Mouse (Mus musculus): ENCODE measurements at regions not wholly inside any gene's neighbourhood (a gene's known extent, or its start where the extent isn't known, plus 50 kb on each side); places are given as distances from the start of the nearest gene placed in this dataset.
"Not testable (repeated sequence)": the region's sequence is repeated elsewhere in the genome, so short reads cannot be mapped to it uniquely, and the experiment has no call there.

DNA sequence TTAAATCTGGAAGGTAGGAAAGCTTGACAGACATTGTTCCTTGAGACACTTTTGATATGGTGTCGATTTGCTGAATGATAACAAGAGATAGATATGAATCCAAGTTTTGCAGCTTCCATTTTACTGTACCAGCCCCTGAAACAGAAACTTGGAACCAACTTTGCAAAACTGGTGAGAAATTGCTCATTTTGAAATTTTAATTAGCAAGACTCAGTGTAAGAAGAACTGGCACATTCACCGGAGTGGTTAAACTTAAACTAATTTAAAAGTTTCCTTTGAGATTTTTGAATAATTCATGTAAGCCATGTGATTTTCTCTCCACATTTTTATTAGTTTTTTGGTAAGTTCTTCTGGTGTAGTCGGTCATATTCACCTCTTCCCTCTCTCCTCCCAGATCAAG is 85.3 kb downstream of the Slitrk1 start:
- no peak for DNase-seq (ENCODE audit: low spot score)

GRCm38 (mm10) chr14:108821539-108821938 is 92.4 kb downstream of the Slitrk1 start:
- peak; percentile 23 for DNase-seq (ENCODE audit: low spot score)

GRCm38 (mm10) chr14:108819370-108819769 is 94.6 kb downstream of the Slitrk1 start:
- DNase-seq (ENCODE audit: low spot score): no peak

- peak; percentile 16 for DNase-seq (ENCODE audit: low spot score)
Observed at GRCm38 (mm10) chr14:108805394-108805982, 108.5 kb downstream of the Slitrk1 start.

DNA sequence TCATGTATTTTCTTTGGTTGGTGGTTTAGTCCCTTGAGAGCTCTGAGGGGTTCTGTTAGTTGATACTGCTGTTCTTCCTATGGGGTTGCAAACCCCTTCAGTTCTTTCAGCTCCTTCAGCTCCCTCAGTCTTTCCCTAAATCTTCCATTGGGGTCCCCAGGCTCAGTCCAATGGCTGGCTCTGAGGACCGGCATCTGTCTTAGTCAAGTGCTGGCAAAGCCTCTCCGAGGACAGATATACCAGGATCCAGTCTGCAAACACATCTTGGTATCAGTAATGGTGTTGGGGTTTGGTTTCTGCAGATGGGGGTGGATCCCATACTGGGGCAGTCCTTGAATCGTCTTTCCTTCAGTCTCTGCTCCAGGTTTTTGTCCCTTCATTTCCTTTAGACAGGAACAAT is 115.1 kb downstream of the Slitrk1 start:
- DNase-seq (ENCODE audit: low spot score): no peak

DNA sequence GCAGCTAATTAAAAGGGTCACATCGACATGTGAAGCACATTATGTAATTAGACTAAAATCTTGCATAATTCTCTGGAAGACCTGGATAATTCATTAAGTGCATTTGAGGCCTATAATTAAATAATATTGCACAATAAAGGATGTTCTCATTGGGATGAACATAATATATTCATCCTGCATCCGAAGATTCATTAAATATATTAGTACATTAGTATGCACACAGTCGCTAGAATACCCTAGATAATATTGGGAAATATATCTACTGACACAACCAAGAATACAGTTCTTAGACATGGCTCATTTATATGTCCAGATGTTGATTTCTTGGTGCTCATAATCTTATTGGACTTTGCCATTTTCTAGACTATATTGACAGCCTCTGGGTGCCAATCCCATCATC is 121.5 kb downstream of the Slitrk1 start:
- DNase-seq (ENCODE audit: low spot score): no peak

- peak; percentile 48 for DNase-seq (ENCODE audit: low spot score)
Observed at GRCm38 (mm10) chr14:108791296-108791695, 122.7 kb downstream of the Slitrk1 start.

GRCm38 (mm10) chr14:108748730-108749129 is 165.2 kb downstream of the Slitrk1 start:
- DNase-seq (ENCODE audit: low spot score): no peak

DNA sequence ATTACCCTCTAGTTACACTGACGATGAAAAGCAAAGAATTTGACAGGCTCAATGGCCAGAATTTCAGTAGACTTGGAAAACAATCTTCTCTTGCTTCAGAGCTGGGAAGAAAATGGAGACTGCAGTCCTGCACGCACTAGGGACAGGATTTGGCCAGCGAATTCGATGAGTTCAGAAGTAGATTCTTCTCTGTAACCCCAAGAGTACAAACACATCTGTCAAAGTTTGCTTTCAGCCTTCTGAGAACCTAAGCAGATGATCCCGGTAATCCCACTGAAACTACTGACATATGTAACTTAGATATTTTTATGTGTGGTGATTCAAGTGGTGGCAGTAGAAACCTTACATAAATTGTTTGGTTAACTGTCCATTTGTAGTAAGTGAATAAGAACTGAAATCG is 202.1 kb downstream of the Slitrk1 start:
- DNase-seq (ENCODE audit: low spot score): no peak

DNA sequence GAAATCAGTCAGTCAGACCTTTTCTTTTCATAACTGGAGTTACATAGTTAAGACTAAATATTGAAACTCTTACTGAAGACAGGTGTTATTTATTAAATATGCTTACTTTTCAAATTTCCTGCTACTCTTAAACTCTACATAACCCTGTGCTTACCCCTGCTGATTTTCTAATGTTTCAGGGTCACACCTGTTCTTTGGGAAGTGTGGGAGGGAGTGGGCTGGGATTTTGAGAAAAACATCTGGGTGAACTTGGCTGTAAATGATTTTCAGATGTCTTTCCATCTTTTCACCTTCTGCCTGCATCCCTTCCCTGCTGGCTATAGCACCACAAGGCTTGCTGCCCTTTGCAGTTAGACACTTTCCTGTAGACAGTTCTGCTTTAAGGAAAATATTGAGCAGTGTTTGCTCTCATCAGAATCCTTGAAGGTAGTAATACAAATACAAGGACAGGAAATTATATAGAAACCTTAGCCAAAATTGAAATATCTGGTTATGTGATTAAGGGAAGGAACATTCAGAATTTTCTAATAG is 204.8 kb downstream of the Slitrk1 start:
- DNase-seq (ENCODE audit: low spot score): no peak

- not testable (repeated sequence) for DNase-seq (ENCODE audit: low spot score)
Observed at GRCm38 (mm10) chr14:108704662-108705061, 209.3 kb downstream of the Slitrk1 start.

- DNase-seq (ENCODE audit: low spot score): no peak
Observed at GRCm38 (mm10) chr14:108664864-108665263, 249.1 kb downstream of the Slitrk1 start.

- DNase-seq (ENCODE audit: low spot score): no peak
Observed at GRCm38 (mm10) chr14:108638291-108638690, 275.7 kb downstream of the Slitrk1 start.

- no peak for DNase-seq (ENCODE audit: low spot score)
Observed at GRCm38 (mm10) chr14:108635266-108635665, 278.7 kb downstream of the Slitrk1 start.

DNA sequence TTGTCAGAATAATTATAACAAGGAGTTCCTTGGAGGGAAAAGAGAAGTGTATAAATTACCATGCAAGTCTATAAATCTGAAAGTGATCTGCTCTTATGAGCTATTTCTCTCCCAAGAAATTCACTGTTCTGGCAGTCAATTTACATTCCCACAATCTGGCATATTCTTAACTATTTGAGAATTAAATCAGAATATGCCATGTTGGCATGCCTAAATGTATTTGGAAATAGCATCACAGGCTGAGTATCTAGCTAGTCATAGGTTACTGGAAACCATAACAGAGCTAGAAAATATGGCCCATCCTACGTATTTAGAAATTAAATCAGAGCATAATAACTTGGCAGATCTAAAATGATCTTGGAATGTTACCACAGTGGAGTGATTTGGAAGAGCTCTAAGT is 303.9 kb downstream of the Slitrk1 start:
- peak; percentile 1 for DNase-seq (ENCODE audit: low spot score)
